Mouse (Mus musculus) megakaryocyte, embryonic 14.5 days (primary cell): ENCODE results near the gene Sept9. TPM values are rescaled to one million over a fixed set of nuclear protein-coding genes. Genes with fewer than 3 reads are reported as not detected.

Experiments
- H3K27me3 ChIP-seq: replicated peaks from 2 replicates; pipeline ENCODE3; 2012; ENCODE audit warnings: inconsistent platforms
- H3K36me3 ChIP-seq: replicated peaks from 2 replicates; pipeline ENCODE3; 2012; ENCODE audit warnings: low read length, inconsistent platforms, mixed read lengths
- H3K4me1 ChIP-seq: 2 replicates; pipeline ENCODE4 v1.6.1; 2012; ENCODE audit warnings: inconsistent platforms
- H3K4me3 ChIP-seq: replicated peaks from 2 replicates; pipeline ENCODE3; 2012; ENCODE audit warnings: moderate library complexity, mild to moderate bottlenecking, inconsistent platforms
- H3K9me3 ChIP-seq: 2 replicates; pipeline ENCODE4 v1.6.1; 2012; ENCODE audit warnings: inconsistent platforms
- FLI1 ChIP-seq: IDR thresholded peaks from 2 replicates; pipeline ENCODE4 v1.6.1; 2012; ENCODE audit warnings: low read length, inconsistent platforms, mixed read lengths
- GATA1 ChIP-seq: IDR thresholded peaks from 3 replicates; pipeline ENCODE4 v1.6.1; 2012; ENCODE audit warnings: mixed read lengths, low read length, inconsistent platforms, borderline replicate concordance
- polyA plus RNA-seq: library from polyadenylated mRNA; stranded (reverse); fragments of >175 nt; gene quantifications from 2 replicates; pipeline ENCODE4 v1.2.3, GENCODE M21; 2012; ENCODE audit warnings: low replicate concordance; ENCODE audit not compliant: insufficient read depth

Sept9 gene
- polyA plus RNA-seq, 1 experiment = 618 TPM

- Histone ChIP-seq H3K9me3 (peaks cover 5% of the 10 kb centered on the region; the same call in 1 of the 2 replicates), H3K4me1 (no peaks in the 10 kb centered on the region; the same call in 1 of the 2 replicates), H3K4me3 (no peak overlapping the region), H3K27me3 (peaks cover 79% of the 10 kb centered on the region), H3K36me3 (no peaks in the 10 kb centered on the region)
- no peak for TF ChIP-seq GATA1
- TF ChIP-seq FLI1 = no peak
These were observed 174.8 kb downstream of the Sept9 start for GRCm38 (mm10) chr11:117374288-117374687.

- H3K27me3 ChIP-seq = peaks cover 79% of the 10 kb centered on the region
- no peak overlapping the region for H3K4me3 ChIP-seq
- H3K4me1 ChIP-seq = peaks cover 3% of the 10 kb centered on the region
- H3K9me3 ChIP-seq = peaks cover 4% of the 10 kb centered on the region; the same call in 1 of the 2 replicates
- no peak for TF ChIP-seq FLI1
- TF ChIP-seq GATA1 = no peak
- no peaks in the 10 kb centered on the region for H3K36me3 ChIP-seq
These were observed 180.3 kb downstream of the Sept9 start for GRCm38 (mm10) chr11:117379774-117380173.

GRCm38 (mm10) chr11:117384235-117384634, 184.8 kb downstream of the Sept9 start:
- no peak for TF ChIP-seq FLI1
- TF ChIP-seq GATA1 = no peak
- no peaks in the 10 kb centered on the region for H3K36me3 ChIP-seq
- H3K4me1 ChIP-seq = peaks cover 8% of the 10 kb centered on the region
- no peak overlapping the region for H3K4me3 ChIP-seq
- peaks cover 89% of the 10 kb centered on the region for H3K27me3 ChIP-seq
- peaks cover 4% of the 10 kb centered on the region; the same call in 1 of the 2 replicates for H3K9me3 ChIP-seq

GRCm38 (mm10) chr11:117384897-117385296, 185.4 kb downstream of the Sept9 start:
- Histone ChIP-seq H3K36me3 (no peaks in the 10 kb centered on the region), H3K4me1 (peaks cover 10% of the 10 kb centered on the region), H3K4me3 (peak overlapping the region; percentile 71), H3K9me3 (peaks cover 4% of the 10 kb centered on the region; the same call in 1 of the 2 replicates), H3K27me3 (peaks cover 88% of the 10 kb centered on the region)
- TF ChIP-seq GATA1 (no peak), FLI1 (no peak)

- TF ChIP-seq FLI1 = no peak
- no peak for TF ChIP-seq GATA1
- Histone ChIP-seq H3K36me3 (no peaks in the 10 kb centered on the region), H3K27me3 (peaks cover 86% of the 10 kb centered on the region), H3K4me1 (peaks cover 16% of the 10 kb centered on the region), H3K9me3 (peaks cover 4% of the 10 kb centered on the region; the same call in 1 of the 2 replicates), H3K4me3 (no peak overlapping the region)
These were observed 186.1 kb downstream of the Sept9 start for GRCm38 (mm10) chr11:117385331-117386103.

GRCm38 (mm10) chr11:117387241-117387640, 187.8 kb downstream of the Sept9 start:
- TF ChIP-seq GATA1 (no peak), FLI1 (no peak)
- peaks cover 89% of the 10 kb centered on the region for H3K27me3 ChIP-seq
- H3K4me3 ChIP-seq = no peak overlapping the region
- peaks cover 30% of the 10 kb centered on the region for H3K4me1 ChIP-seq
- H3K36me3 ChIP-seq = no peaks in the 10 kb centered on the region
- H3K9me3 ChIP-seq = peaks cover 7% of the 10 kb centered on the region

- TF ChIP-seq GATA1 (no peak), FLI1 (no peak)
- Histone ChIP-seq H3K27me3 (peaks cover 87% of the 10 kb centered on the region), H3K4me1 (peaks cover 36% of the 10 kb centered on the region), H3K9me3 (peaks cover 5% of the 10 kb centered on the region), H3K4me3 (peak overlapping the region; percentile 46), H3K36me3 (no peaks in the 10 kb centered on the region)
These were observed 190.5 kb downstream of the Sept9 start for GRCm38 (mm10) chr11:117390001-117390402.

GRCm38 (mm10) chr11:117390774-117391534, 191.5 kb downstream of the Sept9 start:
- Histone ChIP-seq H3K4me3 (peak overlapping the region; percentile 38), H3K27me3 (peaks cover 87% of the 10 kb centered on the region), H3K9me3 (peaks cover 5% of the 10 kb centered on the region), H3K36me3 (no peaks in the 10 kb centered on the region), H3K4me1 (peaks cover 36% of the 10 kb centered on the region)
- TF ChIP-seq GATA1 (no peak), FLI1 (no peak)

GRCm38 (mm10) chr11:117392251-117392650, 192.8 kb downstream of the Sept9 start:
- H3K9me3 ChIP-seq = peaks cover 5% of the 10 kb centered on the region
- no peaks in the 10 kb centered on the region for H3K36me3 ChIP-seq
- no peak for TF ChIP-seq GATA1
- TF ChIP-seq FLI1 = no peak
- H3K4me3 ChIP-seq = no peak overlapping the region
- H3K27me3 ChIP-seq = peaks cover 88% of the 10 kb centered on the region
- H3K4me1 ChIP-seq = peaks cover 41% of the 10 kb centered on the region

GRCm38 (mm10) chr11:117393715-117394114, 194.3 kb downstream of the Sept9 start:
- H3K9me3 ChIP-seq = peaks cover 5% of the 10 kb centered on the region
- H3K4me1 ChIP-seq = peaks cover 41% of the 10 kb centered on the region
- TF ChIP-seq FLI1 = no peak
- TF ChIP-seq GATA1 = no peak
- H3K27me3 ChIP-seq = peaks cover 89% of the 10 kb centered on the region
- H3K4me3 ChIP-seq = no peak overlapping the region
- H3K36me3 ChIP-seq = no peaks in the 10 kb centered on the region
